Mouse (Mus musculus): ENCODE measurements around the gene Hebp2. TPM values are rescaled to one million over a fixed set of nuclear protein-coding genes. Genes with fewer than 3 reads are reported as not detected.

Hebp2 gene
- polyA plus RNA-seq, 1 experiment = not detected

DNA sequence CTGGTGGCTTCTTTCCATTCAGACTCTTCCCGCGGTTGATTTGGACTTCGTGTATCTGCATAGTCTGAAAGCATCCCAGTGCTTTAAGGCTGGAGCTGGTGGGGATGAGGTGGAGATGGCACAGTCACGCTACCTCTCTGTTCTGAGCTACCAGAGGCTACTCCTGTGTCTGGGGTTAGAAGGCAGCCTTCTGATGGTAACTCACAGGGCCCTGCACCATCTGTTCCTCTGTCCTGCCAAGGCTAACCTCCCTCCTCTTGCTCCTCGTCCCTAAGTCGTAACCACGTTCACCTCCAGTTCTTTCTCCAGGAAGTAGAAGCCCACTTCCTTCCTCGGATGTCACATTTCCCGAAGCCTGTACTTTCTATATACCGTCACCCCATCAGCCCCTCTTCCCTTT, 55.9 kb downstream of the Hebp2 start:
- WGBS = 36% methylated on average over 10 of the region's 10 CpGs

More for the DNA sequence above, 55.9 kb downstream of the Hebp2 start:
- Histone ChIP-seq H3K27ac (ENCODE audit: control insufficient read depth, insufficient read depth, low read depth, low read length, poor library complexity) (no peak overlapping the region), H3K4me1 (ENCODE audit: control insufficient read depth, insufficient read depth, low read length) (no peaks in the 10 kb centered on the region), H3K4me3 (replicated peaks; ENCODE audit: control insufficient read depth, low read depth, low read length) (no peak overlapping the region)
- TF ChIP-seq CTCF (IDR thresholded peaks at IDR 0.05; ENCODE audit: control insufficient read depth, insufficient read depth, low read length) = no peak
- no peak for TF ChIP-seq POLR2A (IDR thresholded peaks at IDR 0.05; ENCODE audit: borderline replicate concordance, control insufficient read depth, low read depth, low read length)

Other genes starting within 250 kb of the Hebp2 start
- gene Nhsl1, start 227.1 kb downstream of the Hebp2 start, polyA plus RNA-seq (2011; ENCODE audit: insufficient read depth, insufficient read length, low replicate concordance, missing spikeins) = 1.3 and 1.6 TPM in 2 replicates
- gene Arfgef3, start 197.9 kb upstream of the Hebp2 start, polyA plus RNA-seq (2011; ENCODE audit: insufficient read depth, insufficient read length, low replicate concordance, missing spikeins) = 0.25 TPM in 1 of 2 replicates, not detected in the other
- gene Gm4922, start 240.7 kb upstream of the Hebp2 start, polyA plus RNA-seq (2011; ENCODE audit: insufficient read depth, insufficient read length, low replicate concordance, missing spikeins) = not detected in 2 replicates

Data from bone marrow, adult 2 months (tissue).